ENCODE assay signal across 11 mouse cellular contexts in the genomic region with DNA sequence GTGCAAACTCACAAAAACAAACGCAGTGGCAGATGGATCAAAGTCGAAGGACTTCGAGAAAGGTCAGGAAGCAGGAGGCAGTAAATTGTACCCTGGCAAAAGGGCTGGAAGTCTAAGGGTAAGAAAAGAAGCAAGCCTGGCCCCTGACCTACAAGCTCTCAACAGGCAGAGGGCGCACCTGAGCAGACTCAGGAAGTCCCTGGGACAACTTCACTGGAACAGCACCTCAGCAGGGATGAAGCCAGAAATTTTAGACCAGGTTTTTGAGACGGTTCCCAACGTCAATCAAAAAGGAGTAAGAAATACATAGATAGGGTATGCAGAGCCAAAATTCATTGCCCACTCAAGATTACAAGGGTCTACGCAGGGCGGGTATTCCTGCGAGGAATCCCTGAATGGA. TPM values are rescaled to one million over a fixed set of nuclear protein-coding genes. Genes with fewer than 3 reads are reported as not detected.
DNase-seq lines count a peak whose midpoint lies in the region; ATAC-seq and TF ChIP-seq lines count a peak whose summit lies in the region.
"Not testable (repeated sequence)": the region's sequence is repeated elsewhere in the genome, so short reads cannot be mapped to it uniquely, and the experiment has no call there.
"Had no signal": no experiment of that assay in that cellular context is flagged by ENCODE, and none has a peak within 500 bp of the region (broad histone marks: within the 10 kb centered on the region; RNA-seq: fewer than 3 reads in every experiment).

No protein-coding gene starts in this region.

- peak overlapping the region; percentile 41 for H3K4me3 ChIP-seq in forebrain, embryonic 13.5 days
- peak overlapping the region; percentile 47 for H3K4me3 ChIP-seq in heart, embryonic 15.5 days
- peak overlapping the region; percentile 37 for H3K4me3 ChIP-seq in intestine, embryonic 15.5 days (replicated peaks)
- H3K4me3 ChIP-seq in limb, embryonic 14.5 days (replicated peaks; ENCODE audit: low read length); stomach, embryonic 14.5 days (ENCODE audit: low read depth, low read length): not testable (repeated sequence)
- H3K4me3 ChIP-seq in midbrain, embryonic 13.5 days (replicated peaks) = peak overlapping the region; percentile 40

- not testable (repeated sequence) for H3K36me3 ChIP-seq in forebrain, embryonic 13.5 days (ENCODE audit: poor library complexity, severe bottlenecking); heart, embryonic 15.5 days; intestine, embryonic 15.5 days; limb, embryonic 14.5 days (ENCODE audit: control insufficient read depth, insufficient read depth, low read length); midbrain, embryonic 13.5 days; stomach, embryonic 14.5 days (ENCODE audit: control insufficient read depth, insufficient read depth, low read length)

- peak overlapping the region; percentile 54 for H3K4me2 ChIP-seq in forebrain, embryonic 13.5 days
- H3K4me2 ChIP-seq in heart, embryonic 15.5 days = peak overlapping the region; percentile 61
- peak overlapping the region; percentile 52 for H3K4me2 ChIP-seq in intestine, embryonic 15.5 days (replicated peaks)
- H3K4me2 ChIP-seq in limb, embryonic 14.5 days (replicated peaks; ENCODE audit: low read depth, low read length, severe bottlenecking) = peak overlapping the region; percentile 42
- H3K4me2 ChIP-seq in midbrain, embryonic 13.5 days (replicated peaks) = peak overlapping the region; percentile 50
- peak overlapping the region; percentile 35 for H3K4me2 ChIP-seq in stomach, embryonic 14.5 days (replicated peaks; ENCODE audit: low read depth, low read length)

- ATAC-seq in forebrain, embryonic 13.5 days; heart, embryonic 15.5 days (replicated peaks; ENCODE audit: insufficient number of reproducible peaks, insufficient read depth, low FRiP score, low read depth); intestine, embryonic 15.5 days; limb, embryonic 14.5 days (ENCODE audit: low FRiP score, low read depth); midbrain, embryonic 13.5 days; stomach, embryonic 14.5 days (ENCODE audit: insufficient number of reproducible peaks, insufficient read depth, low FRiP score, low read depth): not testable (repeated sequence)

- H3K9ac ChIP-seq in forebrain, embryonic 13.5 days; heart, embryonic 15.5 days; intestine, embryonic 15.5 days; limb, embryonic 14.5 days (ENCODE audit: low read depth, low read length, severe bottlenecking); midbrain, embryonic 13.5 days (replicated peaks); stomach, embryonic 14.5 days (replicated peaks; ENCODE audit: low read depth, low read length): not testable (repeated sequence)

- not testable (repeated sequence) for H3K27ac ChIP-seq in forebrain, embryonic 13.5 days; heart, embryonic 15.5 days; intestine, embryonic 15.5 days; limb, embryonic 14.5 days (replicated peaks; ENCODE audit: low read depth, low read length); midbrain, embryonic 13.5 days; stomach, embryonic 14.5 days (ENCODE audit: low read length)

- H3K27me3 ChIP-seq in forebrain, embryonic 13.5 days; heart, embryonic 15.5 days; intestine, embryonic 15.5 days (replicated peaks); limb, embryonic 14.5 days (ENCODE audit: control insufficient read depth, insufficient read depth, low read length); midbrain, embryonic 13.5 days; stomach, embryonic 14.5 days (ENCODE audit: control insufficient read depth, insufficient read depth, low read length): not testable (repeated sequence)

- DNase-seq in MN1 (ENCODE audit: low spot score) = peak; percentile 7
- peak; percentile 5 for DNase-seq in embryo, embryonic 10.5 days (ENCODE audit: low spot score)
- DNase-seq in limb, embryonic 14.5 days (ENCODE audit: low spot score) = peak; percentile 2

- not testable (repeated sequence) for TF ChIP-seq POLR2A in limb, embryonic 14.5 days (IDR thresholded peaks at IDR 0.05; ENCODE audit: borderline replicate concordance, extremely low read depth, insufficient read depth, insufficient read length)

- not testable (repeated sequence) for H3K4me1 ChIP-seq in forebrain, embryonic 13.5 days; heart, embryonic 15.5 days (replicated peaks); intestine, embryonic 15.5 days (replicated peaks); limb, embryonic 14.5 days (ENCODE audit: control insufficient read depth, insufficient read depth, low read length); midbrain, embryonic 13.5 days (replicated peaks); stomach, embryonic 14.5 days (ENCODE audit: control insufficient read depth, insufficient read depth, low read length)

- H3K9me3 ChIP-seq in forebrain, embryonic 13.5 days (replicated peaks); heart, embryonic 15.5 days (replicated peaks); intestine, embryonic 15.5 days; limb, embryonic 14.5 days (ENCODE audit: control insufficient read depth, low read length); midbrain, embryonic 13.5 days; stomach, embryonic 14.5 days (ENCODE audit: control insufficient read depth, low read depth, low read length): not testable (repeated sequence)

- WGBS in forebrain, embryonic 13.5 days = 9% methylated on average over 9 of the region's 9 CpGs
- 9% methylated on average over 9 of the region's 9 CpGs for WGBS in heart, embryonic 15.5 days
- WGBS in intestine, embryonic 15.5 days = 6% methylated on average over 9 of the region's 9 CpGs
- 10% methylated on average over 8 of the region's 9 CpGs for WGBS in limb, embryonic 14.5 days
- 10% methylated on average over 9 of the region's 9 CpGs for WGBS in midbrain, embryonic 13.5 days
- WGBS in stomach, embryonic 14.5 days = 12% methylated on average over 8 of the region's 9 CpGs

RNA-seq across cellular contexts. Expression of a gene that starts 1.0 kb away (rescaled TPM):
- 2.3 and 2.4 TPM in 2 replicates for polyA plus RNA-seq in forebrain, embryonic 13.5 days (2015; fragmentation: Nextera tagmentation; extraction: Ambion mirVana)
- polyA plus RNA-seq in heart, embryonic 15.5 days (2015; fragmentation: Nextera tagmentation; extraction: Ambion mirVana) = 2.1 and 2.3 TPM in 2 replicates
- 0.77 and 1.9 TPM in 2 replicates for polyA plus RNA-seq in intestine, embryonic 15.5 days (2015; fragmentation: Nextera tagmentation; extraction: Ambion mirVana)
- 4.0 and 4.2 TPM in 2 replicates for polyA plus RNA-seq in limb, embryonic 14.5 days (2012; rRNA removed)
- 1.3 and 1.4 TPM in 2 replicates for polyA plus RNA-seq in limb, embryonic 14.5 days (2014; fragmentation: Nextera tagmentation; extraction: Ambion mirVana)
- polyA plus RNA-seq in midbrain, embryonic 13.5 days (2015; fragmentation: Nextera tagmentation; extraction: Ambion mirVana) = 3.3 and 3.7 TPM in 2 replicates
- 3.8 and 4.4 TPM in 2 replicates for polyA plus RNA-seq in stomach, embryonic 14.5 days (2014; fragmentation: Nextera tagmentation; extraction: Ambion mirVana)

RNA-seq across cellular contexts. Expression of a gene that starts 13.8 kb away (rescaled TPM):
- 1.3 and 1.5 TPM in 2 replicates for polyA plus RNA-seq in forebrain, embryonic 13.5 days (2015; fragmentation: Nextera tagmentation; extraction: Ambion mirVana)
- 0.57 and 0.68 TPM in 2 replicates for polyA plus RNA-seq in heart, embryonic 15.5 days (2015; fragmentation: Nextera tagmentation; extraction: Ambion mirVana)
- polyA plus RNA-seq in intestine, embryonic 15.5 days (2015; fragmentation: Nextera tagmentation; extraction: Ambion mirVana) = 0.74 and 0.90 TPM in 2 replicates
- 1.4 and 2.1 TPM in 2 replicates for polyA plus RNA-seq in limb, embryonic 14.5 days (2012; rRNA removed)
- 0.90 and 1.4 TPM in 2 replicates for polyA plus RNA-seq in limb, embryonic 14.5 days (2014; fragmentation: Nextera tagmentation; extraction: Ambion mirVana)
- 2.0 and 3.0 TPM in 2 replicates for polyA plus RNA-seq in midbrain, embryonic 13.5 days (2015; fragmentation: Nextera tagmentation; extraction: Ambion mirVana)
- 1.6 and 2.6 TPM in 2 replicates for polyA plus RNA-seq in stomach, embryonic 14.5 days (2014; fragmentation: Nextera tagmentation; extraction: Ambion mirVana)
- polyA plus RNA-seq: spleen, adult 2 months; thymus, postnatal 0 days had no signal

RNA-seq across cellular contexts. Expression of a gene that starts 18.1 kb away (rescaled TPM):
- polyA plus RNA-seq in forebrain, embryonic 13.5 days (2015; fragmentation: Nextera tagmentation; extraction: Ambion mirVana) = not detected in 2 replicates
- not detected in 2 replicates for polyA plus RNA-seq in heart, embryonic 15.5 days (2015; fragmentation: Nextera tagmentation; extraction: Ambion mirVana)
- polyA plus RNA-seq in intestine, embryonic 15.5 days (2015; fragmentation: Nextera tagmentation; extraction: Ambion mirVana) = not detected in 2 replicates
- polyA plus RNA-seq in limb, embryonic 14.5 days (2012; rRNA removed) = not detected in 2 replicates
- polyA plus RNA-seq in limb, embryonic 14.5 days (2014; fragmentation: Nextera tagmentation; extraction: Ambion mirVana) = not detected in 2 replicates
- polyA plus RNA-seq in midbrain, embryonic 13.5 days (2015; fragmentation: Nextera tagmentation; extraction: Ambion mirVana) = not detected in 2 replicates
- polyA plus RNA-seq in stomach, embryonic 14.5 days (2014; fragmentation: Nextera tagmentation; extraction: Ambion mirVana) = not detected in 2 replicates
- polyA plus RNA-seq: lung, adult 2 months; spleen, adult 2 months; thymus, postnatal 0 days had no signal

RNA-seq across cellular contexts. Expression of a gene that starts 49.4 kb away (rescaled TPM):
- not detected in 2 replicates for polyA plus RNA-seq in forebrain, embryonic 13.5 days (2015; fragmentation: Nextera tagmentation; extraction: Ambion mirVana)
- 0.08 TPM in 1 of 2 replicates, not detected in the other for polyA plus RNA-seq in heart, embryonic 15.5 days (2015; fragmentation: Nextera tagmentation; extraction: Ambion mirVana)
- polyA plus RNA-seq in intestine, embryonic 15.5 days (2015; fragmentation: Nextera tagmentation; extraction: Ambion mirVana) = not detected in 2 replicates
- polyA plus RNA-seq in limb, embryonic 14.5 days (2012; rRNA removed) = not detected in 2 replicates
- not detected in 2 replicates for polyA plus RNA-seq in limb, embryonic 14.5 days (2014; fragmentation: Nextera tagmentation; extraction: Ambion mirVana)
- polyA plus RNA-seq in midbrain, embryonic 13.5 days (2015; fragmentation: Nextera tagmentation; extraction: Ambion mirVana) = not detected in 2 replicates
- polyA plus RNA-seq in stomach, embryonic 14.5 days (2014; fragmentation: Nextera tagmentation; extraction: Ambion mirVana) = not detected in 2 replicates
- polyA plus RNA-seq: lung, adult 2 months; spleen, adult 2 months; thymus, postnatal 0 days had no signal
